Mouse (Mus musculus): ENCODE data around the gene Tysnd1. TPM values are rescaled to one million over a fixed set of nuclear protein-coding genes. Genes with fewer than 3 reads are reported as not detected.

Tysnd1 gene
- total and polyA plus RNA-seq, 3 experiments, result 5.1 to 104 (median 8.2) TPM

DNA sequence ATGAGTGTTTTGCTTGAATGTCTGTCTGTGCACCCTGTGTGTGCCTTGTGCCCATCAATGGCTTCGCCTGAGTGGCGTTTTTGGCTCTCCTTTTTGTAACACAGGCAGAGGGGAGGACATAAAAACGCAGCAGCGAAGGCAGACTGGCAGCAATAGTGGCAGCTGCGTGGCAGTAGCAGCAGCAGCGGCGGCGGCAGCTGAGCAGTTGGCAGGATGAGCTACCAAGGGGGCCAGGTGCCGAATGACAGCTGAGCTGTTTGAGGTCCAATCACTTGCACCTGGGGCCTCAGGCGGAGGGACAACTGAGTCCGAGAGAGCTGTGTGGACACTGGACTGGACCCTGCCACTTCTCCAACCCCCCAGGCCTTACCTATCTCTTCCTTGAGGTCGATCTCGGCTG is 52.0 kb downstream of the Tysnd1 start:
- DNase-seq (ENCODE audit: low spot score), result no peak
- no peak for TF ChIP-seq GATA1 (IDR thresholded peaks at IDR 0.05; ENCODE audit: borderline replicate concordance, low read length)
- no peak for TF ChIP-seq TAL1 (conservative IDR thresholded peaks at IDR 0.05; ENCODE audit: low read depth, low read length)
- no peak for TF ChIP-seq POLR2AphosphoS5 (IDR thresholded peaks at IDR 0.05; ENCODE audit: insufficient replicate concordance, low read depth, low read length)
- TF ChIP-seq CTCF (IDR thresholded peaks at IDR 0.05; ENCODE audit: low read depth, low read length), result no peak
- no peak for TF ChIP-seq GATA2 (IDR thresholded peaks at IDR 0.05; ENCODE audit: borderline replicate concordance, low read depth, low read length)

DNA sequence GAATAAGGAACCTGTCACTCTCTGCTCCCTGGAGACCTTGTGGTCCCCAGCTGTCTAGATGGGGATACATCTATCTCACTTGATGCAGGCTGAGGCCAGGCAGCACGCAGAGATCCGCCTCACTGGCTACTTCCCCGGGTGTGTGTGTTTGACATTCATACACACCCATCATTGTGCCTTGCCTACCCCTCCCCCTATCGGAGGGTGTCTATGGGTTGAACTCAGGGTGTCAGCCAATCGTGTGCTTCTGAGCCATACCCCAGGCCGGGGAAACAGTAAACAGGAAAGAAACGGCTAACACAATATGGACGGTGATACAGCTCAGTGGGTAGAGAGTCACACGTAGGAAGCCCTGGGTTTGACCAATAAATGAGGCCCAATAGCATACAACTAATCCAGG is 54.7 kb downstream of the Tysnd1 start:
- Histone ChIP-seq H3K27me3 (ENCODE audit: insufficient read depth, low read length) (no peaks in the 10 kb centered on the region), H3K36me3 (replicated peaks) (no peaks in the 10 kb centered on the region), H3K4me1 (ENCODE audit: insufficient read depth, low read depth, low read length) (no peaks in the 10 kb centered on the region), H3K4me3 (ENCODE audit: low read depth, low read length) (no peak overlapping the region), H3K9me3 (replicated peaks) (no peaks in the 10 kb centered on the region)
- TF ChIP-seq GATA2 (IDR thresholded peaks at IDR 0.05; ENCODE audit: borderline replicate concordance, low read depth, low read length), result no peak
- no peak for TF ChIP-seq TAL1 (conservative IDR thresholded peaks at IDR 0.05; ENCODE audit: low read depth, low read length)
- TF ChIP-seq GATA1 (IDR thresholded peaks at IDR 0.05; ENCODE audit: borderline replicate concordance, low read length), result no peak
- TF ChIP-seq CTCF (IDR thresholded peaks at IDR 0.05; ENCODE audit: low read depth, low read length), result no peak
- TF ChIP-seq POLR2AphosphoS5 (IDR thresholded peaks at IDR 0.05; ENCODE audit: insufficient replicate concordance, low read depth, low read length), result no peak
- no peak for DNase-seq (ENCODE audit: low spot score)
- no peak for ATAC-seq (ENCODE audit: extremely low read depth, insufficient number of reproducible peaks, low FRiP score, poor library complexity, severe bottlenecking)

More for the DNA sequence above, 52.0 kb downstream of the Tysnd1 start:
- Histone ChIP-seq H3K36me3 (replicated peaks) (no peaks in the 10 kb centered on the region), H3K4me3 (ENCODE audit: low read depth, low read length) (no peak overlapping the region), H3K4me1 (ENCODE audit: insufficient read depth, low read depth, low read length) (no peaks in the 10 kb centered on the region), H3K27me3 (ENCODE audit: insufficient read depth, low read length) (no peaks in the 10 kb centered on the region), H3K9me3 (replicated peaks) (no peaks in the 10 kb centered on the region)
- ATAC-seq (ENCODE audit: extremely low read depth, insufficient number of reproducible peaks, low FRiP score, poor library complexity, severe bottlenecking), result no peak

DNA sequence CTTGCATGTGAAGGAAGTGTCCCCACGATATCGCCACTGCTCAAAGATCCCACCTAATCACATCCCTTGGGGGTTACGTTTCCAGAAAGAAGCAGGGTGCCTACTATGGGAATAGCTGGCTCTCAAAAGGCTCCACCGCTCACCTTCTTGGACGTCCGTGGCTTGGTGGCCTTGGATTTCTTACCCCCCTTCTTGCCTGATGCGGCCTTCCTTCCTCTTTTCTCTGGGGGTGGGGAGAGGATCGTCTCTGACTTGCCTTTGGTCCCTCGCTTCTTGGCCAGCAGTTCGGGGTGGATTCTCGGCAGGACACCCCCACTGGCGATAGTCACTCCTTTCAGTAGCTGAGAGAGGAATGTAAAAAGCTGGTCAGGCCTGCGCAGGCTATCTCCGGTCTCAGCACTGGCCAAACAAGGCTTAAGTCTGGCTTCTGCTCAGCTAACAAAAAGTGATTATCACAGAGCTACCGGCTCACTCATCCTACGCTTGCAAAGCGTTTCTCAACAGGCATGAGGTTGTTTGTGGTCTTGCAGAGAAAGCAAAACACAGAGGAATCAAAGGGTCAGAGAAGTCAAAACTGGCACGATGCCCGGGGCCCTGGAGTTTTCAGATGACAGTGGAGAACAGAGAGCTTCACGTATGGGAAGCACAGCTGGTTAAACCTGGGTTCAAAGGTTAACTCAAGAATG is 56.4 kb downstream of the Tysnd1 start:
- H3K36me3 ChIP-seq (replicated peaks), result no peaks in the 10 kb centered on the region
- no peak overlapping the region for H3K4me3 ChIP-seq (ENCODE audit: low read depth, low read length)
- no peaks in the 10 kb centered on the region for H3K9me3 ChIP-seq (replicated peaks)
- no peaks in the 10 kb centered on the region for H3K4me1 ChIP-seq (ENCODE audit: insufficient read depth, low read depth, low read length)
- ATAC-seq (ENCODE audit: extremely low read depth, insufficient number of reproducible peaks, low FRiP score, poor library complexity, severe bottlenecking) (no peak), DNase-seq (ENCODE audit: low spot score) (no peak)
- TF ChIP-seq TAL1 (conservative IDR thresholded peaks at IDR 0.05; ENCODE audit: low read depth, low read length) (no peak), GATA2 (IDR thresholded peaks at IDR 0.05; ENCODE audit: borderline replicate concordance, low read depth, low read length) (no peak), CTCF (IDR thresholded peaks at IDR 0.05; ENCODE audit: low read depth, low read length) (no peak), POLR2AphosphoS5 (IDR thresholded peaks at IDR 0.05; ENCODE audit: insufficient replicate concordance, low read depth, low read length) (no peak), GATA1 (IDR thresholded peaks at IDR 0.05; ENCODE audit: borderline replicate concordance, low read length) (no peak)
- H3K27me3 ChIP-seq (ENCODE audit: insufficient read depth, low read length), result no peaks in the 10 kb centered on the region

Other genes with a start within 250 kb of the Tysnd1 start
- 184 and 214 TPM in 2 replicates for gene Eif4ebp2, start 242.9 kb upstream of the Tysnd1 start, total RNA-seq (2014; fragmentation: Nextera tagmentation)
- 8.9 and 9.4 TPM in 2 replicates for gene Eif4ebp2, start 242.9 kb upstream of the Tysnd1 start, total RNA-seq (2017)
- 96.4 and 118 TPM in 2 replicates for gene Eif4ebp2, start 242.9 kb upstream of the Tysnd1 start, polyA plus RNA-seq (2012)
- gene Lrrc20, start 219.7 kb upstream of the Tysnd1 start, total RNA-seq (2014; fragmentation: Nextera tagmentation), result 7.4 and 7.7 TPM in 2 replicates
- gene Lrrc20, start 219.7 kb upstream of the Tysnd1 start, total RNA-seq (2017), result 4.2 TPM in 2 replicates
- gene Lrrc20, start 219.7 kb upstream of the Tysnd1 start, polyA plus RNA-seq (2012), result 8.4 and 11.1 TPM in 2 replicates
- gene Npffr1, start 100.0 kb upstream of the Tysnd1 start, total RNA-seq (2014; fragmentation: Nextera tagmentation), result not detected in 2 replicates
- 0.05 and 0.12 TPM in 2 replicates for gene Npffr1, start 100.0 kb upstream of the Tysnd1 start, total RNA-seq (2017)
- not detected in 2 replicates for gene Npffr1, start 100.0 kb upstream of the Tysnd1 start, polyA plus RNA-seq (2012)
- 19.0 and 29.6 TPM in 2 replicates for gene Ppa1, start 47.0 kb upstream of the Tysnd1 start, total RNA-seq (2014; fragmentation: Nextera tagmentation)
- gene Ppa1, start 47.0 kb upstream of the Tysnd1 start, total RNA-seq (2017), result 36.8 and 42.0 TPM in 2 replicates
- 14.8 and 15.0 TPM in 2 replicates for gene Ppa1, start 47.0 kb upstream of the Tysnd1 start, polyA plus RNA-seq (2012)
- gene Sar1a, start 15.2 kb upstream of the Tysnd1 start, total RNA-seq (2014; fragmentation: Nextera tagmentation), result 60.0 and 85.1 TPM in 2 replicates
- gene Sar1a, start 15.2 kb upstream of the Tysnd1 start, total RNA-seq (2017), result 72.4 and 83.0 TPM in 2 replicates
- 30.8 and 31.6 TPM in 2 replicates for gene Sar1a, start 15.2 kb upstream of the Tysnd1 start, polyA plus RNA-seq (2012)
- gene Aifm2, start 19.7 kb downstream of the Tysnd1 start, total RNA-seq (2014; fragmentation: Nextera tagmentation), result 2.7 and 7.4 TPM in 2 replicates
- 6.9 and 7.3 TPM in 2 replicates for gene Aifm2, start 19.7 kb downstream of the Tysnd1 start, total RNA-seq (2017)
- 3.2 and 4.1 TPM in 2 replicates for gene Aifm2, start 19.7 kb downstream of the Tysnd1 start, polyA plus RNA-seq (2012)
- not detected in 2 replicates for gene H2afy2, start 88.6 kb downstream of the Tysnd1 start, total RNA-seq (2014; fragmentation: Nextera tagmentation)
- 0.05 TPM in 1 of 2 replicates, not detected in the other for gene H2afy2, start 88.6 kb downstream of the Tysnd1 start, total RNA-seq (2017)
- not detected in 2 replicates for gene H2afy2, start 88.6 kb downstream of the Tysnd1 start, polyA plus RNA-seq (2012)

Measured in G1E (cell line).